Mouse (Mus musculus) megakaryocyte, embryonic 14.5 days (primary cell): ENCODE measurements around the gene Tubgcp3.

Experiments used
- FLI1 ChIP-seq: IDR thresholded peaks from 2 replicates; pipeline ENCODE4 v1.6.1; 2012; ENCODE audit warnings: low read length, inconsistent platforms, mixed read lengths
- GATA1 ChIP-seq: IDR thresholded peaks from 3 replicates; pipeline ENCODE4 v1.6.1; 2012; ENCODE audit warnings: mixed read lengths, low read length, inconsistent platforms, borderline replicate concordance

DNA sequence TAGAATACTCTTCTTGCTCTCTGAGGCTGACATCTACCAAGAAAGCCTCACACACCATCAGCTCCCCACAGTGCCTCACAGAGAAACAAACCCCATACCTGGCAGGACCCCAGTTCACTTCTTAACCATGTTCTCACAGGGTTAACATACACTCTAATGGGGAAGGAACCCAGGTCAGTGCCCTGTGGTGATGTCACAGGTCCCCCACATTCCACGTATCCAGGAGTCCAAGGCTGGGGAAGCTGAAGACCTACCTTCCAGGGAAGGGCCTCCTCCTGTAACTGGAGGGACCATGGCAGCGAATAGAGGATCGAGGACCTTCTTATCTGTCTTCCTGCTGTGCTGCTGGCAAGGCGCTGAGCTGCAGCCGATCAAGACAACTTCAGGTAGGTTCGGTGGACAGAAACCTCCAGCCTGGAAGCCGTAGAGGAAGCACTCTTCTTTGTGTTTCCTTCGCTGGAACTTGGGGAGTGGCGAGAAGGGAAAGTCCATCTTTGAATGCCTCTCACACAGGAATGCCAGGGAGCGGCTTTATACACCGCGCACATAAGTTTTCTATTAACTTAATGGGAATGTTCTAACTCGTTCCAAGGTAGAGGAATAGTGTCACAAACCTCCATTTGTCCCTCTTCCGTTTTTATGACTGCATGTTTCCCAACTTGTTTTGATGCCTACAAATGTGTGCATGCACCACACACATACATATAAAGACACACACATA, 99.1 kb downstream of the Tubgcp3 start, which contains the start of gene Spaca7:
- TF ChIP-seq GATA1 = no peak
- no peak for TF ChIP-seq FLI1
